Mouse (Mus musculus) heart, embryonic 12.5 days (tissue): ENCODE measurements at regions not wholly inside any gene's neighbourhood (a gene's known extent, or its start where the extent isn't known, plus 50 kb on each side); places are given as distances from the start of the nearest gene placed in this dataset.

Experiments used
- ATAC-seq: fragments of 200-750 bp; cut with Nextera tagmentation; 2 replicates; pipeline ENCODE4 v1.8.0; 2017; ENCODE audit warnings: moderate TSS enrichment, moderate library complexity; ENCODE audit not compliant: insufficient number of reproducible peaks, low FRiP score
- H3K27ac ChIP-seq: fragments of 300-500 bp; sonication (generic); 2 replicates; pipeline ENCODE4 v1.5.1; 2016; ENCODE audit warnings: mild to moderate bottlenecking, moderate library complexity; ENCODE audit not compliant: poor library complexity, severe bottlenecking
- H3K27me3 ChIP-seq: fragments of 300-500 bp; sonication (generic); replicated peaks from 2 replicates; pipeline ENCODE4 v1.6.1; 2016; ENCODE audit warnings: mild to moderate bottlenecking, moderate library complexity
- H3K36me3 ChIP-seq: fragments of 300-500 bp; sonication (generic); 2 replicates; pipeline ENCODE4 v1.6.1; 2016; ENCODE audit warnings: mild to moderate bottlenecking, moderate library complexity
- H3K4me1 ChIP-seq: fragments of 300-500 bp; sonication (generic); replicated peaks from 2 replicates; pipeline ENCODE4 v1.6.1; 2016; ENCODE audit warnings: mild to moderate bottlenecking
- H3K4me2 ChIP-seq: fragments of 300-500 bp; sonication (generic); 2 replicates; pipeline ENCODE4 v1.6.1; 2016; ENCODE audit warnings: mild to moderate bottlenecking, moderate library complexity
- H3K4me3 ChIP-seq: fragments of 300-500 bp; sonication (generic); 2 replicates; pipeline ENCODE4 v1.5.1; 2016; ENCODE audit warnings: mild to moderate bottlenecking
- H3K9ac ChIP-seq: fragments of 300-500 bp; sonication (generic); 2 replicates; pipeline ENCODE4 v1.6.1; 2016; ENCODE audit warnings: mild to moderate bottlenecking, moderate library complexity
- H3K9me3 ChIP-seq: fragments of 300-500 bp; sonication (generic); replicated peaks from 2 replicates; pipeline ENCODE4 v1.6.1; 2016; ENCODE audit warnings: mild to moderate bottlenecking, moderate library complexity
- WGBS: fragments of 180-500 bp; shearing (Covaris S2); methylation state at CpG from one replicate; pipeline ENCODE4 v1.1.7; 2016; 5-methylcytosine and 5-hydroxymethylcytosine counted together

DNA sequence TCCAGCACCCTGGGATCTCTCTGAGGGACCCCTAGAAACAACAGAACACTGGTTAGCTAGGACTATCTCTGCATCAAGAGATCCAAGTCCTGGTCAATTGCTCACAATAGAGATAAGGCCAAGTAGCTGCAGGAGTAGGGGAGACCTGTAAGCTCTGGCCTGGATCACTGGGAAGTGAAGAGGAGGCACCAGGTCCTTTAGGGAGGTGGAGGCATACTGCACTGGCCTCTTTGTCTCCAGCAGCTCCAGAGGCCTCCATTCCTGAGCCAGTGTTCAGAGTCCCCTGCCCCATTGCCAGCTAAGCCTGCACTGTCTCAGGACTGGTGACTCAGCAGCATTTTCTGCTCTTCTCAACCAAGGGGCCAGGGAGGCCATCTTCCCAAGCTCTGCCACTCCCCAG is 262.3 kb upstream of the Gm4791 start:
- Histone ChIP-seq H3K4me2 (no peak overlapping the region), H3K4me1 (peaks cover 23% of the 10 kb centered on the region)
- no peak for ATAC-seq

DNA sequence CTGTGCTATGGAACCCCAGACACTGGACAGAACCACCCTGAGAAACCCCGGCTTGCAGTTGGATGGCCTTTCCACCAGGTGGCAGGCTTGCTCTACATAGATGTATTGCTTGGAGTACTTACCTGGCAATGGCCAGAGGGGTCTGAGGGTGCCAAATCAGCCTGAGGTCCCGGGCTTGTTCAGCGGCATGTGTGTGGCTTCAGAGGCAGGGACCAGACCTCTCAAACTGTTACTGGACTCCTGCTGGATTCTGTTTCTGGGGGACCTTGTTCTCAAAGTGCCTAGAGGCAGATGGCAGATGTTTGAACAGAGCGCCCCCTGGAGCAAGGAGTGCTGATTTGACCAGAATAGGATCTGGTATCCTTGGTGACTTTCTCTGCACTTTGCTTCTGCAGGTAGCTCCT is 262.9 kb upstream of the Gm4791 start:
- Histone ChIP-seq H3K9ac (no peak overlapping the region), H3K27me3 (peaks cover 45% of the 10 kb centered on the region), H3K36me3 (no peaks in the 10 kb centered on the region), H3K4me2 (no peak overlapping the region), H3K4me3 (no peak overlapping the region), H3K9me3 (no peaks in the 10 kb centered on the region), H3K4me1 (peaks cover 23% of the 10 kb centered on the region), H3K27ac (no peak overlapping the region)
- 3% methylated on average over 4 of the region's 4 CpGs for WGBS
- 0 out of 2 replicates have a peak, but pooled peaks have one; percentile 51 for ATAC-seq

More for the DNA sequence above, 262.3 kb upstream of the Gm4791 start:
- Histone ChIP-seq H3K9me3 (no peaks in the 10 kb centered on the region), H3K4me3 (no peak overlapping the region), H3K36me3 (no peaks in the 10 kb centered on the region), H3K9ac (no peak overlapping the region), H3K27me3 (peaks cover 40% of the 10 kb centered on the region), H3K27ac (no peak overlapping the region)

- Histone ChIP-seq H3K9me3 (no peaks in the 10 kb centered on the region), H3K27me3 (peaks cover 33% of the 10 kb centered on the region), H3K4me1 (no peaks in the 10 kb centered on the region), H3K4me3 (no peak overlapping the region), H3K9ac (no peak overlapping the region), H3K4me2 (no peak overlapping the region), H3K27ac (no peak overlapping the region), H3K36me3 (no peaks in the 10 kb centered on the region)
- ATAC-seq: no peak
- WGBS: 65% methylated on average over 5 of the region's 5 CpGs
These were observed 270.1 kb upstream of the Gm4791 start for GRCm38 (mm10) chr9:46728465-46728864.

DNA sequence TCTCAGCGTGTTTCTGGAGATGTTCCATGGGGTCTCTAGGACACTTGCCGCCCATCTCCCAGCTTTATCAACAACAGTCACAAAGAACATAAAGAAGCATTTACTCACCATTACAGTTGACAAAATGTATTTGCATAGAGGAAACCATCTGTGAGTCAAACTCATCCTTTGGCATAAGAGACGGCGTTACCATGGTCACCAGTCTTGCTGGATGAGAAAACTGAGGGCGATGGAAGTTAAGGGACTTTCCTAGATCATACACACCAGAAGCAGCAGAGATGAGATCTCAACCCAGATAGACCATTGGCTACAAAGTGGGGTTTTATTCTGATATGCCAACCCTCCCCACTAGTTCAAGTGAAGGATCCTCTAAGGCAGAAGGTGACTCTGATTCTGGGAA is 274.3 kb upstream of the Gm4791 start:
- H3K4me2 ChIP-seq: no peak overlapping the region
- ATAC-seq: no peak
- WGBS: 83% methylated on average over 5 of the region's 5 CpGs
- no peaks in the 10 kb centered on the region for H3K4me1 ChIP-seq
- H3K36me3 ChIP-seq: no peaks in the 10 kb centered on the region
- H3K9me3 ChIP-seq: no peaks in the 10 kb centered on the region
- peaks cover 8% of the 10 kb centered on the region; the same call in 1 of the 2 replicates for H3K27me3 ChIP-seq
- H3K27ac ChIP-seq: no peak overlapping the region
- no peak overlapping the region for H3K4me3 ChIP-seq
- H3K9ac ChIP-seq: no peak overlapping the region

GRCm38 (mm10) chr9:46713415-46713814 is 285.1 kb upstream of the Gm4791 start:
- Histone ChIP-seq H3K9ac (no peak overlapping the region), H3K27me3 (0 out of 2 replicates have a peak, but pooled peaks cover 5% of the 10 kb centered on the region), H3K36me3 (no peaks in the 10 kb centered on the region), H3K9me3 (no peaks in the 10 kb centered on the region), H3K4me3 (no peak overlapping the region), H3K4me2 (no peak overlapping the region), H3K4me1 (no peaks in the 10 kb centered on the region), H3K27ac (no peak overlapping the region)
- ATAC-seq: no peak
- WGBS: 80% methylated on average over 10 of the region's 10 CpGs

DNA sequence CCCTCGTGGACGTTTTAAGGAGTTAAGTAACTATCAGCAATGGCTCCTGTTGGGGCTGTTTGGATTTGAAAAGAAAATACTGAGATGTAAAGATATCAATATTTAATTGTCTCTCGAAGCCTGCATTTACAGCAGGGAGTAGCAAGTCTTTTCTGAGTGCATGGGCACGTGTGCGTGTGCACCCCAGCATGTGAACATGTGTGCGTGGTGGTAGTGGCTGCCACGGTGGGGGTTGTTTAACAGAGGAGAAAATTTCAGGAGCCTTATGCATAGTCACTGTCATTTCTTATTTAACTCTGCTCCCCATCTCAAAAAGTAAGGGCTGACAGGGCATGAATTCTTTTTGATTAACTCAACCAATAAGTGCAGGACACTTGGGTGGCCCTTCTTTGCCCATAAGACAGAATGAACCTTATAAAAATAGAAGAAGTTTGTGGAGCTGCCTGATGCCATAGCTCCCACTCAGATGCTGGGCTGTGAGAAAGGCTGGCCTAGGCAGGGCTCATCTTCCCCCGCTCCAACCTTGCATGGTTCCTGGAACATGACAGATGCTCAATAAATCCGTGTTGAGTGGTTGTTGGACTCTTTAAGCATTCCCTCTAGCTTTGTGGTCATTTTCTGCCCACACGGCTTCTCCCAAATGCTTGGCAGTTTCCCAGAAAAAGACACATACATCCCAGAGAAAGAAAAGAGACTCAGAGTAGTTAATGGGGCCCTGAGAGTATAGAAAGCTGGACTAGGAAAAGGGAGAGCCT is 294.2 kb upstream of the Gm4791 start:
- no peak for ATAC-seq
- peaks cover 33% of the 10 kb centered on the region for H3K27me3 ChIP-seq
- H3K27ac ChIP-seq: no peak overlapping the region
- no peak overlapping the region for H3K4me3 ChIP-seq
- no peaks in the 10 kb centered on the region for H3K36me3 ChIP-seq
- H3K9ac ChIP-seq: no peak overlapping the region
- no peak overlapping the region for H3K4me2 ChIP-seq
- WGBS: 64% methylated on average over 10 of the region's 10 CpGs
- H3K4me1 ChIP-seq: no peaks in the 10 kb centered on the region
- no peaks in the 10 kb centered on the region for H3K9me3 ChIP-seq

DNA sequence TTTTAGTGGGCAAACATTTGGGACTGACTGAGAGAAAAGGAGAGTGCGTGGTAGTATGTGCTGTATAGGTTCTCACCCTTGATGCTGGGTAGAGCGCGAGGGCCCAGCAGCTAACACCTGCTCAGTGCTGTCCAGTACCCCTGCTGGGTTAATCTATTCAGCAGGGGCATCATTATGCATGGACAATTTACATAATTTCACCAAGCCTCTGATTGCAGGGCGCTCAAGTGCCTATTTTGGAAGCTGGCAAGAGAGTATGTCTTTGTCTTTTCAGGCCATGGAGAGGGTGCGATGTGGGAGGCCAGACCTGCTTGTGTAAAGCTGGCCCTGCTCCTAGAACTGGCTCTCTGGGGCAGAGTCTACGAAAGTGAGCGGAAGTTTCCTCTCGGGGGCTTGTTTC is 294.9 kb upstream of the Gm4791 start:
- no peak for ATAC-seq
- Histone ChIP-seq H3K4me1 (no peaks in the 10 kb centered on the region), H3K4me2 (no peak overlapping the region), H3K36me3 (no peaks in the 10 kb centered on the region), H3K27ac (no peak overlapping the region), H3K9ac (no peak overlapping the region), H3K9me3 (no peaks in the 10 kb centered on the region), H3K4me3 (no peak overlapping the region), H3K27me3 (peaks cover 33% of the 10 kb centered on the region)
- 61% methylated on average over 8 of the region's 8 CpGs for WGBS

GRCm38 (mm10) chr9:46702901-46703636 is 295.5 kb upstream of the Gm4791 start:
- Histone ChIP-seq H3K36me3 (no peaks in the 10 kb centered on the region), H3K4me3 (no peak overlapping the region), H3K27me3 (peaks cover 33% of the 10 kb centered on the region), H3K4me1 (no peaks in the 10 kb centered on the region), H3K9ac (no peak overlapping the region), H3K9me3 (no peaks in the 10 kb centered on the region), H3K4me2 (no peak overlapping the region), H3K27ac (no peak overlapping the region)
- no peak for ATAC-seq
- 67% methylated on average over 13 of the region's 13 CpGs for WGBS

- Histone ChIP-seq H3K4me3 (no peak overlapping the region), H3K9me3 (no peaks in the 10 kb centered on the region), H3K36me3 (no peaks in the 10 kb centered on the region), H3K4me1 (no peaks in the 10 kb centered on the region), H3K27me3 (peaks cover 31% of the 10 kb centered on the region), H3K9ac (no peak overlapping the region), H3K27ac (no peak overlapping the region), H3K4me2 (no peak overlapping the region)
- no peak for ATAC-seq
- 42% methylated on average over 16 of the region's 16 CpGs for WGBS
These were observed 296.3 kb upstream of the Gm4791 start for GRCm38 (mm10) chr9:46702053-46702900.

- H3K4me2 ChIP-seq: no peak overlapping the region
- no peaks in the 10 kb centered on the region; the same call in 1 of the 2 replicates for H3K27me3 ChIP-seq
- 58% methylated on average over 2 of the region's 2 CpGs for WGBS
- no peak for ATAC-seq
- H3K36me3 ChIP-seq: no peaks in the 10 kb centered on the region
- H3K9ac ChIP-seq: no peak overlapping the region
- no peak overlapping the region for H3K27ac ChIP-seq
- no peaks in the 10 kb centered on the region for H3K4me1 ChIP-seq
- no peak overlapping the region for H3K4me3 ChIP-seq
- H3K9me3 ChIP-seq: no peaks in the 10 kb centered on the region
These were observed 302.4 kb upstream of the Gm4791 start for GRCm38 (mm10) chr9:46696171-46696570.

- 68% methylated on average over 5 of the region's 5 CpGs for WGBS
- Histone ChIP-seq H3K9ac (no peak overlapping the region), H3K4me2 (no peak overlapping the region)
These were observed 309.2 kb upstream of the Gm4791 start for GRCm38 (mm10) chr9:46689331-46689730.

More at GRCm38 (mm10) chr9:46689331-46689730, 309.2 kb upstream of the Gm4791 start:
- Histone ChIP-seq H3K4me1 (no peaks in the 10 kb centered on the region), H3K27ac (no peak overlapping the region), H3K36me3 (no peaks in the 10 kb centered on the region), H3K27me3 (peaks cover 29% of the 10 kb centered on the region), H3K4me3 (no peak overlapping the region), H3K9me3 (no peaks in the 10 kb centered on the region)
- ATAC-seq: no peak
